Mouse (Mus musculus) B cell, adult 67 days (primary cell): ENCODE data around the gene Il13. TPM values are rescaled to one million over a fixed set of nuclear protein-coding genes. Genes with fewer than 3 reads are reported as not detected.

Experiments
- total RNA-seq, 2 experiments: library from RNA; stranded (reverse); gene quantifications; 4 replicates each; pipeline ENCODE4 v1.2.4; 2023

Il13 gene
- not detected for total RNA-seq

GRCm38 (mm10) chr11:53634556-53634955 lies at the start of gene Il13:
Il13 (minus strand) TSS chr11:53634702.

DNA sequence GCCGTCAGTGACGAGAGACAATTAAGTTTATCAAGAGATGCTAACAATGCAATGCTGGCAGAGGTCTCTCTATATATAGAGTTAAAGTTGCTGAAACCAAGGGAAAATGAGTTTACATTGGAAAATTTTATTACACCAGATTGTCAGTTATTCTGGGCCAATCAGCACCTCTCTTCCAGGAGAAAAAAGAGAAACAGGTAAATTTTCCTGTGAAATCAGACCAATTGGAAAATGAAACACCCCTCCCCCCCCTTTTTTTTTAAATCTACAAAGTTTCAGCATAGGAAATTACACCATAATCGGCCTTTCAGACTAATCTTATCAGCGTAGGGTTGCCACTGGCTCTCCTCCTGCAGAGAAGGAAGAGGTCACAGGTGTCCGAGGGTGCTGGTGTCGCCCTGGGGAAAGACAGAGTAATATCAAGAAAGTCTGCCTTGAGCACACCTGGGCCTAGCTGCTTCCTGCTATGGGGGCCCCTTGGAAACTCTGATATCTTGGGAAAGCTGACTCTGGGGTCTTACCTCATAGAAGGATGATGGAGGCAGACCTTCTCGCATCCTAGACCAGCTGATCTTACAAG lies 15.8 kb downstream of the Il13 start, which contains the start of gene Il4:
Gene Il4, minus strand, starts transcription at position 51 of the 580 bp plus-strand sequence.

Other genes starting within 250 kb of the Il13 start
- gene Leap2, start 211.5 kb downstream of the Il13 start, total RNA-seq = not detected
- gene Uqcrq, start 203.9 kb downstream of the Il13 start, total RNA-seq = 100 to 1,000 TPM; 127 to 151 TPM
- gene Gdf9, start 203.7 kb downstream of the Il13 start, total RNA-seq = under 1 TPM; 0.42 to 0.70 TPM
- not detected for gene Gm10447, start 177.6 kb downstream of the Il13 start, total RNA-seq
- not detected for gene Shroom1, start 177.5 kb downstream of the Il13 start, total RNA-seq
- not detected for gene Gm9837, start 164.2 kb downstream of the Il13 start, total RNA-seq
- not detected for gene Gm9945, start 154.5 kb downstream of the Il13 start, total RNA-seq
- not detected for gene Sowaha, start 154.4 kb downstream of the Il13 start, total RNA-seq
- under 1 TPM in 1 of 2 experiments, not detected in 1; 0.23 TPM for gene Sept8, start 115.4 kb downstream of the Il13 start, total RNA-seq
- gene Kif3a, start 67.3 kb downstream of the Il13 start, total RNA-seq = 1 to 10 TPM; 7.0 to 8.5 TPM
- gene Il4, start 16.0 kb downstream of the Il13 start, total RNA-seq = not detected
- 10 to 100 TPM; 31.4 to 36.6 TPM for gene Rad50, start 72.6 kb upstream of the Il13 start, total RNA-seq
- gene Il5, start 86.1 kb upstream of the Il13 start, total RNA-seq = not detected
- 100 to 1,000 TPM; 190 to 196 TPM for gene Irf1, start 135.3 kb upstream of the Il13 start, total RNA-seq
- gene Gm17334, start 138.5 kb upstream of the Il13 start, total RNA-seq = not detected
- 1 to 10 TPM; 4.2 to 8.9 TPM for gene Gm12216, start 224.6 kb upstream of the Il13 start, total RNA-seq